Mouse (Mus musculus): ENCODE data around the gene Vps25.

Gene Vps25

DNA sequence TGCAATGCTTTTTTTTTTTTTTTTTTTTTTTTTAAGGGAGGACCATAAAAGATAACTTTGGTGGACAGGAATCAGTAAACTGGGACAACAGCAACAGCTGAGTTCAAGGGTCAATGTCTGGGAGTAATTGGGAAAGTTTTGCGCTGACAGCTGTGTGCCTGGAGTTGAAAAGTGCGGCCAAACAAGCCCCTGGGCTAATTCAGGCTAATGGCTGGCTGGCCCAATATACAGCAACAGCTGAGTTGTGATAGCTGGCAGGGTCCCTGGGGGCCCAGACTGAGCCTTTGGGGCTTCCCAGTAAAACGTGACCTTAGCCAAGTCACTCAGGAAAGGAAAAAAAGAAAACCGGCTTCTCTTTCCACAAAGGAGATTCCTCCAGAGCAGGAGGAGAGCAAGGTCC is 8.4 kb upstream of the Vps25 start:
- DNase-seq (ENCODE audit: low read depth, low spot score) = no peak

DNA sequence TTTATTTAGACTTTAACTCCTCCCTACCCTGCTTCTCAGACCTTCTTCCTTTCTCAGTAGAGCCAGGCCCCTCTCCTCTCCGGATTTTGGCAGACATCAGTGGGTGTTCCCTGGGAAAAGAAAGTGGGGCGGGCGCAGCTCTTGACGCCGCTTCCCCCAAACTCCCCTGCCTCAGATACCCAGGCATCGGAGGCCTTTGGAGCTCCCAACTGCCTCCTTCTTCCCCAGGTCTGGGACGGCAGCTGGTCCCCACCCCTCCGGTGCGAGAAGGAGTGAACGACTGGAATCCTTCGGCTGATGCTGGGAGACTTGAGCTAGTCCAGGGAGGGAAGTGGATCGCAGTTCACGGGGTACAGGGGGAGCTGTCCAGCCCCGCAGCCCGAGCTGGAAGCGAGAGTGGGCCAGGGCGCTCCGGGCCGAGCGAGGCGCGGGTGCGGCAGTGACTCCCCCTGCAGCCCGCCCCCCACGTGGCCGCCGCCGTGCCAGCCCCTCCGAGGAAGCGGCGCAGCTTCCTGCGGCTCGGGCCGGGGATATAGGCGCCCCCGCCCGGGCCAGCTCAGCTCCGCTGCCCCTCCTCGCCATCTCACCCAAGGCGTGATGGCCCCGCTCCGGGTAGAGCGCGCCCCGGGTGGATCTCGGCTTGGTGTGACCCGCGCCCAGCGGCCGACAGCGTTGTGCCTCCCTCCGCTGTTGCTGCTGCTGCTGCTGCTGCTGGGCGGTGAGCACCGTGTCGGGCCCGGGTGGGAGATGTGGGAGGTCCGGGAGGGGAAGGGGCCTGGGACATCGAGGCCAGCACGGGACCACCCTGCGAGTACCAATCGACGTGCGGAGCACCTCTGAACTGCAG is 7.4 kb upstream of the Vps25 start, which contains the start of gene Ramp2:
Gene Ramp2, plus strand, starts transcription at position 174 of the 847 bp plus-strand sequence.
- DNase-seq (ENCODE audit: low read depth, low spot score) = no peak

DNA sequence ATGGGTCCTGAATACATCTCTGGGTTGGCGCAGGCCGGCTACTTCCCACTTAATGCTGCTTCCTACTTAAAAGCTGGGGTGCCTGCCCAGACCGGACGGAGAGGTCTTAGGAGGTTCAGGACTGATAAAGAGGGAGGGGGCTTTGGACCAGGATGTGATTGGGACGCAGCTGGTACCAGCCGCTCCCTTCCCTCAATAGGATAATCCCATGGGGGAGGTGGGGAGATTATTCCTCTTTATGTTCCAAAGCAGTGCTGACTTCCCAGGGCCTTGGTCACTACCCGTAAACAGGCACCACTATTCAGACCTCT is 6.8 kb upstream of the Vps25 start:
- DNase-seq (ENCODE audit: low read depth, low spot score) = no peak

DNA sequence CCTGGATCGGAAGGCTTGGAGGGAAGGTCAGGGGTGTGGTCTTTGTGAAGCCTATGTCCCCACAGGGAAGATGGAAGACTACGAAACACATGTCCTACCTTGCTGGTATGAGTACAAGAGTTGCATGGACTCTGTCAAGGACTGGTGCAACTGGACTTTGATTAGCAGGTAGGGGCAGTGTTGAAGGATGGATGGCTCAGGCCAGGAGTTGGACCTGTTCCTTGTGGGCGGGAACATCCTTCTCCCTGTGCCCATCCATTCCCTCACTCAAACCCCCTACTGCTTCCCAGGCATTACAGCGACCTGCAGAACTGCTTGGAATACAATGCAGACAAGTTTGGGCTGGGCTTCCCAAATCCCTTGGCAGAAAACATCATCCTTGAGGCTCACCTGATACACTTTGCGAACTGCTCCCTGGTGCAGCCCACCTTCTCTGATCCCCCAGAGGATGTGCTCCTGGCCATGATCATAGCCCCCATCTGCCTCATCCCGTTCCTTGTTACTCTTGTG is 5.9 kb upstream of the Vps25 start:
- no peak for DNase-seq (ENCODE audit: low read depth, low spot score)

DNA sequence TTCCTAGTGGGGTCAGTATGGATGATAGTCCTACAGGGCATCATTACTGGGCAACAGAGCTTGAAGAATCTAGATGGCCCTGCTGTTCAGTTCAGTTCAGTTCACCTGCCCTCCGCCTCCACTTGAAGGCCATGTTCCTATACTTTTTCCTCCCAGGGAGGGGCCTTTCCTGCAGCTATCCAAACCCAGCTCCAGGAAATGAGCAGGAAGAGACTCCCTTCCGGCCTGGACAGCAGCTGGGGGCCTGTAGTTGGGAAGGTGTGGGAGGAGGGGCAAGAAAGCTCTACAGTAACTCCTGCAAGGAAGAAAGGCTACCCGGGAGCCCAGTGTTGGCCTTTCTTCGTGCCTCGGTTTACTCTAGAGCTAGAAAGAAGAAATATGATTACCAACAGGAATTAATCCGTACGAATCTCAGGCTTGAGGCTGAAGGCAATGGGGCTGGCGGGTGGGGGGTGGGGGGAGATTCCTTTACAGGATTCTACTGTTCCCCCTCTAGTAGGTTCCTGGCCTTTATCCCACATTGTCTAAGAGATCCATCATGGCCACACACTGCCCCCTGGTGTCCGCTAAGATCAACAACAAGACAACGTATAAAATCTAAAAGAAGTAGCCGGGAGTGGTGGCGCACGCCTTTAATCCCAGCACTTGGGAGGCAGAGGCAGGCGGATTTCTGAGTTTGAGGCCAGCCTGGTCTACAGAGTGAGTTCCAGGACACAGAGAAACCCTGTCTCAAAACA is 5.1 kb upstream of the Vps25 start:
- DNase-seq (ENCODE audit: low read depth, low spot score) = peak; percentile 79

DNA sequence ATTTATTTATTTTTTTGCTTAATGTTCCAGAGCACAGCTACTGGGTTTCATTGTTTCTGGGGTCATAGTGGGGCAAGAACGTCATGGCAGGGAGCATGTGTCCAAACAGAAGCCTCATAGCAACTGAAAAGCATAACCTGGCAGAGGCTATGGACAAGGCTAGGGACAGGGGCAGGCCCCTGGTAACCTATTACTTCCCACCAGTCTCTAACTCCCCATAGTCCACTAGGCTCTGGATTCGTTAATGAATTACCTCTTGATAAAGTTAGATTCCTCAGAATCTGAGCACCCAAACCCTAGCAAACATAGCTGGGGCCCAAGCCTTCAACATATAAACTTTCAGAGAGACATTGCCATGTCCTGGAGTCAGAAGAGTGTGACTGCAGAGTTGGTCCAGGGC is 2.5 kb upstream of the Vps25 start:
- DNase-seq (ENCODE audit: low read depth, low spot score) = no peak

DNA sequence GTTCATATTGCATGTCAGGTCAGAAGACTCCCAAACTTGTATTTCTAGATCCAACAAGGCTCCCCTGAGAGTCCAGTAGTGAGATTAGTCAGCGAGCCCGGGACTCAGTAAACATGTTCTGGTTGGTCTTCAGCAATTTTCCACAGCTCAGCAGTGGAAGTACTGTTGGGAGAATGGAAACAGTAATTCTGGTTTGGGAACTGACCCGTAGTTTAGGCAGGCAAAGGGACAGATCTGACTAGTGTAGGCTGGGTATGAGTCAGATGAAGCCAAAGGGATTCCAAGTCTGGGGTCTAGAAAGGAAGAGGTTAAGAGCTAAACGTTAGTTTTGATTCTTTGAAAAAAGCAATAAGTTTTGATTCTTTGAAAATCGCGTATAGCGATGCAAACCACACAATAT is 566 bp upstream of the Vps25 start:
- DNase-seq (ENCODE audit: low read depth, low spot score) = no peak

DNA sequence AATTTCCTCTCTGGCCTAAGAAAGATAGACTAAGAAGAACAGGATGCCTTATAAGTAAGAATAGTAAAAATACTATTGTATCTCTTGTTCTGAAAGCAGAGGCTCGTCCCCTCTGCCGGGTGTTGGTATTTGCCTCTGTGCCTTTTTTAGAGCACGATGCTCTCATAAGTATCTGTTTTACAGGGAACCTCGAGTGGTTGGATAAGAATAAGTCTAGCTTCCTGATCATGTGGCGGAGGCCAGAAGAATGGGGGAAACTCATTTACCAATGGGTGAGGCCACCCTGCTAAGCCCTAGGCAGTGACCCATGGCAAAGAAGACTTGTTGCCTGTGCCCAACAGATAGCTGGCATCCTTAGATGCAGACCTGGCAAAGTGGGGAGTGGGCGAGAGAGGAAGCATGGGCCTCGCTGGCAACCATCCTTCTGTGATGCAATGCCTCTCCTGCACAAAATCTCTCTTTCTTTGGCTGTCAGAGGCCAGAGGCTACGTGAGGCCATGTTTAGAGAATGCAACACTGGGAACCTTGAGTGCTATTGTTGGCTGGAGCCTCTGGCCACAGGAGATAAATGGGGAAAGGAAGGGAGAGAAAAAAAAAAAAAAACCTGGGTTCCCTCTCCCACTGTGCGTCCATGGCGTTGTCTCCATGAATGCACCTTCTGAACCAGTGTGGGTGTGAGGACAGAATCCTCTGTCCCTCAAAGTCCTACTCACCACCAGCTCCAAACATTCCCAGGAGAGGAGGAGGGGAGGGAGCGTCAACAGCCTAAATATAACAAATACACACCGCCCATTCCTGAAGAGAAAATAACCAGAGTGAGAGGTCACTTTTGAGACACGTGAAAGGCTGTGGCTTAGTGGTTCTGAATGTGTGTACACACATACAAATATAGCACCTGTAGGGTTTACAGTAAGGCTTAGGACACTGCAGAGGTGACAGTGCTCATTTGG is 2.6 kb downstream of the Vps25 start:
- DNase-seq (ENCODE audit: low read depth, low spot score) = no peak

DNA sequence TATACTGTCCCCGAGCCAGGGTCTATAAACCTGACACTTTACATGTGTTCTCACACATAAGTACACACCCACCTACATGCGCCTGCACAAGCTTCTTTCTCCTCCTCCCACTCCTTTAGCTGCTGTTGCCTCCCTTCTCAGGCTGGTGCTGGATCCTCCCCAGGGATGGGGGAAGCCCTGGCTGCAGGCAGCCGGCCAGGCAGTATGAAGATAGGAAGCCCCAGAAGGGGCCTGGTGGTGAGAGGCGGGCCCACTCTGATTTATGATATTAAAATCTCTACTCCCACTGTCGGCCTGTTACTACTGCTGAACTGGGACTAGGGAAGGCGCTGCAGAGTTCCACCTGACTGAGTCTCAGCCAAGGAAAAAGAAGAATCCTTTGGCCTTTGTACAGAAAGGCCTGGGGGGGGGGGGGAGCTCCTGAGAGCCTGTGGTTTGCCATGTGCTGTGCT is 5.8 kb downstream of the Vps25 start:
- no peak for DNase-seq (ENCODE audit: low read depth, low spot score)

DNA sequence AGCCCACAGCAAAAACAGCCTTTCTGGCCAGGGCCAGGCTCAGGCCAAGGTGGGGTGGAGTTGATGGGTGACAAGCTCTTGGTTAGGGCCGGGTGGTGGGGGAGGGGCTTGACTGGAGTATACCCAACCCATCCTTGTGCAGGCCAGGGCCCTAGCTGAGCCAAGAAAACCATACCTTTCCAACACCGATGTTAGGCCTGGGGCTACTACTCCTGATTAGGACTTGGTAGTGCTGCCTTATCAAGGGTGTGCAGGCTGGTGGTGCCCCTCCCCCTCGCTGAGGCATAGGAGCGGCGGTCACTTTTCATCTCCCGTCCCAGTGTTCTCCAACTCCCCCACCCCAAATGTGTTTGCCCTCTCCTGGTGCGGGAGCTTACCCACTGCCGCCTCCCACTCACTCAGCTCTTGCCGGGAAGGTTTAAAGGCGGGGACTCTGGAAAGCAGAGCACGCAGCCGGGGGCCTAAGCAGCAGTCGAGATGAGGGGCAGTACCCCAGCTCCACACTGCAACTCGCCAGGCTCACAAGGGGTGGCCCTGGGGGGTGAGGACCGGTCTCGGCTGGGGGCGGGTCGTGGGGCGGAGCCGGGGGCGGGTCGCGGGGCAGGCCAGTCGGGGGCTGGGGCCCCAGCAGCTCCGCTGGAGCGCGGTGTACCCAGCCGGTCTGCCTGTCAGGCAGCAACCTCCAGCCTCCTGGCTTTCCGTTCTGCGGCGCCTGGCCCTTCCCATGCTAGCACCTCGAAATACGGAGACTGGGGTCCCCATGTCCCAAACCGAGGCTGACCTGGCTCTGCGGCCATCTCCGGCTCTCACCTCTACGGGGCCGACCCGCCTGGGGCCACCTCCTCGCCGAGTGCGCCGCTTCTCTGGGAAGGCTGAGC is 6.7 kb downstream of the Vps25 start, which contains the start of gene Wnk4:
Gene Wnk4, plus strand, starts transcription at position 620 of the 878 bp plus-strand sequence.
- no peak for DNase-seq (ENCODE audit: low read depth, low spot score)

DNA sequence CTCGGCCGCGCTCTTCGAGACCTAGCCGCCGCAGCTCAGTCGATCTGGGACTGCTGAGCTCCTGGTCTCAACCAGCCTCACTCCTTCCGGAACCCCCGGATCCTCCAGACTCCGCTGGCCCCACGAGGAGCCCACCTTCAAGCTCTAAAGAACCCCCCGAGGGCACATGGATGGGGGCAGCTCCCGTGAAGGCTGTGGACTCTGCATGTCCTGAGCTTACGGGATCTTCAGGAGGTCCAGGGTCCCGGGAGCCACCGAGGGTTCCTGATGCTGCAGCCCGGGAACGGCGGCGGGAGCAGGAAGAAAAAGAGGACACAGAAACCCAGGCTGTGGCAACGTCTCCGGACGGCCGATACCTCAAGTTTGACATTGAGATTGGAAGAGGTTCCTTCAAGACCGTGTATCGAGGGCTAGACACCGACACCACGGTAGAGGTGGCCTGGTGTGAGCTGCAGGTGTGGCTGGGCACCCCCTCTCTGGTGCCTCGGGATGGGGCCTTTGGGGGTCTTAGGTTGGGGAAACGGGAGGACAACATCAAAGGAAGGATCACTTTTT is 7.4 kb downstream of the Vps25 start:
- DNase-seq (ENCODE audit: low read depth, low spot score) = no peak

DNA sequence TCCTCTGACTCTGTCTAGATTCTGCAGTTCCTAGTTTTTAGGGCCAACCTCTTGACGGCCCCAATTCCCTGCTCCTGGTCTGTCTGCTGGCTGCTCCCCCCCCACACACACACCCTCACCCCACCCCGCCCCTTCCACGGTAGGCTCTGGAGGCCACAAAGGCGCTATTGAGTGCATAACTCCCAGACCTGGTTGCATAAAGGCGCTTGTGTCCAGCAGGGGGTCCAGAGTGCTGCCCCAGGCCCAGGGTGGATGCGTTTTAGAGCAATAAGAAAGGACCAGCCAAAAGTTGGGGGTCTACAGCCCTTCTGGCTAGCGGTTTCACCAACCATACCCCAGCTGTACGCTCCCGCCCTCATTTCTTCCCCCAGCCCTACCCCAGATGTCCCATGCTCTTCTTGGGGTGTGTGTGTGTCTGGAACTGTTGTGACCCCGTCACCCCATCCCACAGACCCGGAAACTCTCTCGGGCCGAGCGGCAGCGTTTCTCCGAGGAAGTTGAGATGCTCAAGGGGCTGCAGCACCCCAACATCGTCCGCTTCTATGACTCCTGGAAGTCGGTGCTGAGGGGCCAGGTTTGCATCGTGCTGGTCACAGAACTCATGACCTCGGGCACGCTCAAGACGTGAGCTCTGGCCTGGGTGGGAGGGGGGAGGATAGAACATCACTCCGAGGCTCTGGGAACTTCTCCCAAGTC is 8.9 kb downstream of the Vps25 start:
- no peak for DNase-seq (ENCODE audit: low read depth, low spot score)

DNA sequence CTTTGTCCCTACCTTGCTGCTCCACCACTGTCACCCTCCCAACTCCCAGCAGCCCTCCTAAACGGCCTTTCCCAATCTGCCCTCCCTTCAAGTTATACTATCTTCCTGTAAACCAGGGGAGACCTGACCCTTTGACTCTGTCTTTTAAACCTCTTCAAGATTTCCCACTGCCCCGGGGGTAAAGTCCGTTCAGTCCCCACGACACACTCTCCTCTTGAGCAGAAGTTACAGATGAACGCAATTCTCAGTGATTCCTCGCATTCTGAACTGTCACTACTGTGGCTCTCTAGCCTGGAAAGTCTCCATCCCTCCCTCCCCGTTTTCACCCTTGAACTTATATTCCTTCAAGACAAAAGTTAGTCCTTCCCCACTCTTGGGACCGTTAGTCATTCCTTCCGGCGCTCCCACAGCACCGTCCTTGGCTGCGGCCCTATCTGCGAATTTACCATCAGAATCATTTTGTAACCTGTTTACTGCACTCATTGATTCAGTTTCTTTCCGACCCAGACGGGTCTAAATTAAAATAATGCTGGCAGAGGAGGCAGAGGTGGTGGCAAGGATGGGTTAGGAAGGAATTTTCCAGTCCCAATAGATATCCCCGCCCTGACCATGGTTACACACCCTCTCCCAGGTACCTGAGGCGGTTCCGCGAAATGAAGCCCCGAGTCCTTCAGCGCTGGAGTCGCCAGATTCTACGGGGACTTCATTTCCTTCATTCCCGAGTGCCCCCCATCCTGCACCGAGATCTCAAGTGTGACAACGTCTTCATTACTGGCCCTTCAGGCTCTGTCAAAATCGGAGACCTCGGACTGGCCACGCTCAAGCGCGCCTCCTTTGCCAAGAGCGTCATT is 9.9 kb downstream of the Vps25 start:
- DNase-seq (ENCODE audit: low read depth, low spot score) = no peak

DNA sequence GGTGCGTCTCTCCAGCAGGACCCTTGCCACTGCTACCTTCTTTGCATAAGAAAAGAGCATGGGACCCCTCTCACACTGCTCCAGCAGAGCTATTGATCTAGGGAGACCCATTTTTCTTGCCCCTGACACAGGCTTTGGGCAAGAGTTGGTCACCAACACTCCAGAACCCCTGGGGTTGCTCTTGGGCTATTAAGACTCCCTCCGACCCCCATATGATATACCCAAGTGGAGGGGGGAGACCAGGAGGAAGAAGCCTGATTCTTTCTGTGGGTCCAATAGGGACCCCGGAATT is 10.4 kb downstream of the Vps25 start:
- no peak for DNase-seq (ENCODE audit: low read depth, low spot score)

DNA sequence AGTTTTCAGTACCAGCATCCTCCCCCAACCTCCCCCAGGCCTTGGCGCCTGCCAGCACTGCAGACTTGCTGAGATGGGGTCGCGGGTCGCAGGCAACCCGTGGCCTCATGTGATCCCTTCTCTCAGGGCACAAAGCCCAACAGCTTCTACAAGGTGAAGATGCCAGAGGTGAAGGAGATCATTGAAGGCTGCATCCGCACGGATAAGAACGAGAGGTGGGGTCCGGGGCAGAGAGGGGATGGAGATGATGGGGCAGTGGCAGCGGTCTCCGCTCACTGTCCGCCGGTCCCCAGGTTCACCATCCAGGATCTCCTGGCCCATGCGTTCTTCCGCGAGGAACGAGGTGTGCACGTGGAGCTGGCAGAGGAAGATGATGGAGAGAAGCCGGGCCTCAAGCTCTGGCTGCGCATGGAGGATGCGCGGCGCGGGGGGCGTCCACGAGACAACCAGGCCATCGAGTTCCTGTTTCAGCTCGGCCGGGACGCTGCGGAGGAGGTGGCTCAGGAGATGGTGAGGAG is 11.5 kb downstream of the Vps25 start:
- DNase-seq (ENCODE audit: low read depth, low spot score) = no peak

DNA sequence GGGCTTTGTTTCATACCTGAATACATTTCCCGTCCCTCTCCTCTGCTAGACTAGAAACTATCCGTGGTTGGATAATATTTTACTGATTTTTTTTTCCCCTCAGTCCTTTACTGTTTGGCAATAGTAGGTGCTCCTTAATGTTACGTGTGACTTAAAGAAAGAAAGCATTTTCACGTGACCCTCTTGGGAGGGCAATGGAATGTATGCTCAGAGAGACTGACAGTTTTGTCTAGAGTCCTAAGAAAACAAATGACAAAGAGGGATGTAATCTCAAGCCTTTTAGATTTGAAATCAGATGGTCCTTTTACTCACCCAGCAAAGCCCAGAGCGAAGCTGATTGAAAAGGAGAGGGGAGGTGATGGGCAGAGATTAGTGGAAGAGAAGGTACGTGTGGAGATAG is 12.4 kb downstream of the Vps25 start:
- no peak for DNase-seq (ENCODE audit: low read depth, low spot score)

DNA sequence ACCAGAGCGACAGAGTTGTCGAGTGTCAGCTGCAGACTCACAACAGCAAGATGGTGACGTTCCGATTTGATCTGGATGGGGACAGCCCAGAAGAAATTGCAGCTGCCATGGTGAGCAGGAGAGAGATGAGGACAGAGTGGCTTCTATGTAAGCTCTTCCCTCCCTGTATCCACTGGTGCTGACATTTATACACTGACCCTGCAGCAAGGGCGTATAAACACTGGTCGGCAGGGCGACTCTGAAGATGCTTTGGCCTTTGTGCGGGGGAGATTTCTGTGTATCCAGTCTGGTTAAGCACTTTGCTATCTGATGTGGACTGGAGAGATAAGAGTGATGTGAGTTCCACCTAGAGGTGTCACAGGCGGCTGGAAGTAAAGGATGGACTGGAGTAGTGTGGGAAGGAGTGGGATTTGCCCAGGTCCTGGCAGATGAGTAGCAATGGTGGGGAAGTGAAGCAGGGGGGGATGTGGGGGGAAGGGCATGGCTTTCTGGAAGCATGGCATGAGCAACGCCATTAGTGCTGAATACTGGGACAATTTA is 16.1 kb downstream of the Vps25 start:
- DNase-seq (ENCODE audit: low read depth, low spot score) = no peak

DNA sequence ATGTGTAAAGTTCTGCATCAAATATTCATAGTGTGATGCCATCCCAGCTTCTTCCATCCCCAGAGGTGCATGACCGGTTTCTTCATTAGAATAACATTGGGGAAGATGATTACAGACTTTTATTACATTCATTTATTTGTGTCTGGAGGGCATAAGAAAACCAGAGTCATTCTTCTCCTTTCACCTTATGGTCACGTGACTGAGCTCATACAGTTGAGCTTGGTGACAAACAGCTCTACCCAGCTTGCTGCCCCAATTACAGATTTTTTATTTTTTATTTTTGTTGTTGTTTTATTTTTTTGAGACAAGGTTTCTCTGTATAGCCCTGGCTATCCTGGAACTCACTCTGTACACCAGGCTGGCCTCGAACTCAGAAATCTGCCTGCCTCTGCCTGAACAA is 18.9 kb downstream of the Vps25 start:
- DNase-seq (ENCODE audit: low read depth, low spot score) = no peak

DNA sequence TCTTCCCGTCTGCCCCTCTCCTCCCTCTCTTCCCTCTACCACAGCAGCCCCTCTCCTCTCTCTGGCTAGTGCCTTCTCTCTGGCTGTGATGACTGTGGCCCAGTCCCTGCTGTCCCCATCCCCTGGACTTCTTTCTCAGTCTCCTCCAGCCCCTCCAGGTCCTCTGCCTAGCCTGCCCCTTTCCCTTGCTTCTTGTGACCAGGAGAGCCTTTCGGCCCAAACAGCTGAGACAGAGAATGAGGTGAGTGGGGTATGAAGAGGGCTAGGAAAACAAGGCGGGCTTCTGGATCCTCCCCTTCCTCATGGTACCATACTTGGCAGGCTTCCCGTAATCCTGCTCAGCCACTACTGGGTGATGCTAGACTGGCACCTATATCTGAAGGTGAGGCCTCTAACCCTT is 21.8 kb downstream of the Vps25 start:
- no peak for DNase-seq (ENCODE audit: low read depth, low spot score)

All from WW6 (cell line).